Mouse (Mus musculus) testis, adult 2 months (tissue): ENCODE measurements around the gene 4933417A18Rik. TPM values are rescaled to one million over a fixed set of nuclear protein-coding genes. Genes with fewer than 3 reads are reported as not detected.
"Not testable (repeated sequence)": the region's sequence is repeated elsewhere in the genome, so short reads cannot be mapped to it uniquely, and the experiment has no call there.

Source experiments
- H3K27ac ChIP-seq: fragments of 200-500 bp; 2 replicates; pipeline ENCODE4 v1.5.1; 2012; ENCODE audit warnings: low read depth, low read length; ENCODE audit not compliant: control insufficient read depth, insufficient read depth
- H3K27me3 ChIP-seq: fragments of 200-500 bp; 2 replicates; pipeline ENCODE4 v1.6.1; 2012; ENCODE audit warnings: mild to moderate bottlenecking, low read length, moderate library complexity; ENCODE audit not compliant: control insufficient read depth, insufficient read depth
- H3K36me3 ChIP-seq: fragments of 200-500 bp; 2 replicates; pipeline ENCODE4 v1.6.1; 2012; ENCODE audit warnings: mild to moderate bottlenecking, low read length; ENCODE audit not compliant: control insufficient read depth, insufficient read depth
- H3K4me1 ChIP-seq: fragments of 200-500 bp; 2 replicates; pipeline ENCODE4 v1.6.1; 2012; ENCODE audit warnings: low read length; ENCODE audit not compliant: control insufficient read depth, insufficient read depth
- H3K4me3 ChIP-seq: fragments of 200-500 bp; 2 replicates; pipeline ENCODE4 v1.5.1; 2012; ENCODE audit warnings: low read depth, mild to moderate bottlenecking, low read length, moderate library complexity, mixed read lengths; ENCODE audit not compliant: control insufficient read depth
- CTCF ChIP-seq: fragments of 200-500 bp; IDR thresholded peaks from 2 replicates; pipeline ENCODE4 v1.5.1; 2012; ENCODE audit warnings: low read depth, mild to moderate bottlenecking, inconsistent platforms, low read length, moderate library complexity; ENCODE audit not compliant: control insufficient read depth, insufficient read depth, insufficient replicate concordance
- POLR2A ChIP-seq: fragments of 200-500 bp; IDR thresholded peaks from 2 replicates; pipeline ENCODE4 v1.6.1; 2012; ENCODE audit warnings: low read depth, mild to moderate bottlenecking, inconsistent platforms, low read length, moderate library complexity; ENCODE audit not compliant: control insufficient read depth
- polyA plus RNA-seq: library from polyadenylated mRNA; depleted of rRNA; stranded (reverse); fragments of >200 nt; gene quantifications from 2 replicates; pipeline ENCODE4 v1.2.3, GENCODE M21; 2012

Gene 4933417A18Rik
- polyA plus RNA-seq, 1 experiment, result 84.4 TPM

- Histone ChIP-seq H3K36me3 (no peaks in the 10 kb centered on the region), H3K4me3 (no peak overlapping the region), H3K27ac (no peak overlapping the region), H3K4me1 (no peaks in the 10 kb centered on the region), H3K27me3 (no peaks in the 10 kb centered on the region)
- no peak for TF ChIP-seq CTCF
- TF ChIP-seq POLR2A, result no peak
These were observed 53.2 kb downstream of the 4933417A18Rik start for GRCm38 (mm10) chr13:34977410-34977809.

GRCm38 (mm10) chr13:34978635-34979034 is 54.4 kb downstream of the 4933417A18Rik start:
- H3K27me3 ChIP-seq, H3K4me1 ChIP-seq, H3K36me3 ChIP-seq, H3K4me3 ChIP-seq, H3K27ac ChIP-seq: not testable (repeated sequence)

GRCm38 (mm10) chr13:34983479-34983878 is 59.3 kb downstream of the 4933417A18Rik start:
- H3K4me1 ChIP-seq, H3K4me3 ChIP-seq, H3K27ac ChIP-seq, H3K27me3 ChIP-seq, H3K36me3 ChIP-seq: not testable (repeated sequence)

GRCm38 (mm10) chr13:34991581-34992273 is 67.5 kb downstream of the 4933417A18Rik start:
- Histone ChIP-seq H3K36me3 (no peaks in the 10 kb centered on the region), H3K4me1 (no peaks in the 10 kb centered on the region; the same call in 1 of the 2 replicates), H3K4me3 (no peak overlapping the region), H3K27me3 (no peaks in the 10 kb centered on the region), H3K27ac (no peak overlapping the region)
- TF ChIP-seq CTCF, result no peak
- TF ChIP-seq POLR2A, result no peak

GRCm38 (mm10) chr13:34993085-34993484 is 68.9 kb downstream of the 4933417A18Rik start:
- H3K36me3 ChIP-seq, result no peaks in the 10 kb centered on the region
- no peak for TF ChIP-seq CTCF
- TF ChIP-seq POLR2A, result no peak
- H3K4me1 ChIP-seq, result no peaks in the 10 kb centered on the region; the same call in 1 of the 2 replicates
- no peak overlapping the region for H3K27ac ChIP-seq
- H3K4me3 ChIP-seq, result no peak overlapping the region; the same call in 1 of the 2 replicates
- no peaks in the 10 kb centered on the region for H3K27me3 ChIP-seq

GRCm38 (mm10) chr13:34993595-34993982 is 69.4 kb downstream of the 4933417A18Rik start:
- H3K27ac ChIP-seq, result peak overlapping the region; percentile 65
- H3K4me3 ChIP-seq, result peak overlapping the region; percentile 80
- no peak for TF ChIP-seq CTCF
- TF ChIP-seq POLR2A, result no peak
- no peaks in the 10 kb centered on the region for H3K36me3 ChIP-seq
- H3K27me3 ChIP-seq, result no peaks in the 10 kb centered on the region
- H3K4me1 ChIP-seq, result no peaks in the 10 kb centered on the region; the same call in 1 of the 2 replicates

GRCm38 (mm10) chr13:34993983-34994811 is 70.0 kb downstream of the 4933417A18Rik start:
- TF ChIP-seq CTCF (no peak), POLR2A (peak; percentile 63)
- peak overlapping the region; percentile 80 for H3K4me3 ChIP-seq
- no peaks in the 10 kb centered on the region; the same call in 1 of the 2 replicates for H3K4me1 ChIP-seq
- no peaks in the 10 kb centered on the region for H3K36me3 ChIP-seq
- H3K27ac ChIP-seq, result peak overlapping the region; percentile 65
- no peaks in the 10 kb centered on the region for H3K27me3 ChIP-seq
